Mouse (Mus musculus): ENCODE measurements at regions not wholly inside any gene's neighbourhood (a gene's known extent, or its start where the extent isn't known, plus 50 kb on each side); places are given as distances from the start of the nearest gene placed in this dataset.

DNA sequence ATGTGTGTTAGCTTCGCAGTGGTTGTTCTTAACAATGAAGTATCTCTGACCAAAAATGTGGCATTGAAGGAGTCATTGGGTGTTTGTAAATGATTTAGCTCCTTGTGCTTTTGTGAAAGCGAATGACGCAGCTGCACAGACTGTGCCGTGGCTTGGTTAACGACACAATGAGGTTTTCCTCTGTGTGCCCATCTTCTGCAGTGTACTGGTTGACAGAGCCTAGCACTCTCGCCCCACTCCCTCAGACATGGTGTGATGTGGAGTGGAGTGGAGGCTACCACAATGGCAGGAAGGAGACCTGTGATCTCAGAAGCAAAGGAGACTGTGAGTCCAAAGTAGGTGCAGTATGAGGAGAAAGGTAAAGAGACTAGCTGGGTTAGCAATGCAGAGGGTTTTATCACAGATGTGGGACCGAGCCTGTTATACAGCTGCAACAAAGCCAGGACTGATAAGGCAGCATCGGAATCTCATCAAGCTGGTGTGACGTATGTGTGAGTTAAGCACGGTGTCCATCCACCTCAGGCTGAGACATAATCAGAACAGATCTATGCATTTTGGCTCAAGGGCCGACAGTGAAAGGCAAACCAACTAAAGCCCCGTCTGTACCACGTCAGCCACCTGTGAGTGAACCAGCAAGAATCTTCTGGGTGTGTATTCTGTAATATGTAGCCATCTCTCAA is 596.5 kb upstream of the Stxbp6 start:
- DNase-seq (ENCODE audit: low read depth, low spot score): no peak
- Histone ChIP-seq H3K79me2 (ENCODE audit: control insufficient read depth, insufficient read depth, low read length, poor library complexity) (no peaks in the 10 kb centered on the region), H3K4me1 (ENCODE audit: control insufficient read depth in 1 of 2, insufficient read depth in 2 of 2, low read length in 2 of 2) (no peaks in the 10 kb centered on the region), H3K9ac (ENCODE audit: control insufficient read depth, low read depth, low read length, poor library complexity, severe bottlenecking) (no peak overlapping the region), H3K4me3 (ENCODE audit: control insufficient read depth in 1 of 2, insufficient read depth in 1 of 2, low read depth in 2 of 2, low read length in 2 of 2) (no peak overlapping the region), H3K27me3 (ENCODE audit: control insufficient read depth in 1 of 2, insufficient read depth in 2 of 2, low read length in 2 of 2) (no peaks in the 10 kb centered on the region), H3K36me3 (ENCODE audit: control insufficient read depth in 1 of 2, insufficient read depth in 2 of 2, low read length in 2 of 2) (no peaks in the 10 kb centered on the region; a peak in 1 of 4 replicates), H3K9me3 (replicated peaks; ENCODE audit: insufficient read depth, low read length) (no peaks in the 10 kb centered on the region), H3K27ac (ENCODE audit: control insufficient read depth, low read depth, low read length) (no peak overlapping the region)
- no peak for TF ChIP-seq RCOR1 (IDR thresholded peaks at IDR 0.05; ENCODE audit: low read depth, low read length)
- TF ChIP-seq EP300 (IDR thresholded peaks at IDR 0.05; ENCODE audit: low read depth in 1 of 2, low read length in 2 of 2): no peak

DNA sequence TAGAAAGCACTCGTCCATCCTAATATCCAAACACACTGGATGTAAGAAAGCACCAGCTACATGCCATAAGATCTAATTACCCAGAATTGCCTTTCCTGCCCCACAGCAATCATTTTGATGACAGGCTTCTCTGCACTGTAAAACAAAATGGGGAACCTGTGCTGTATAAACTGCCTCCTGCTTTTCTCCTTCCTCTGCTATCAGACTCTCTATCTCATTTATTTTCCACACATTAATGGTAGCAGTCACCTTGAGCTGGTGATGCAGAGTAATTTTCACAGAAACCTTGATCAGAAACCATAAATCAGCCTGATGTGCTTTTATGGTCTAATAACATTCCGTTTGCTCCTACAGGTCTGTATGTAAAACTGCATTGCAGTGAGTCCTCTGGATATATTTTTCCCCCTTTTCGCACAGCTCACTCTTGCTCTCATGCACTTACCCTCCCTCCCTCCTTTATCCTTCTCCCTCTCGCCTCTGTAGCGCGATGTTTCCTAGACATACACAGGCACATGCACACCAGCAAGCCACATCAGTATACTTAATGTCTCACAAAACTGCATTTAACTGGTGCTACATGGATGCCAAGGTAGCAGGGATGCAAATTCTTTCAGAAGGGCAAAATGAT is 595.9 kb upstream of the Stxbp6 start:
- no peak for TF ChIP-seq MYC (IDR thresholded peaks at IDR 0.05; ENCODE audit: low read depth, low read length)
- no peak for TF ChIP-seq TCF12 (IDR thresholded peaks at IDR 0.05; ENCODE audit: low read depth, low read length)
- no peak for TF ChIP-seq MEF2A (IDR thresholded peaks at IDR 0.05; ENCODE audit: extremely low read depth, insufficient replicate concordance, low read depth, low read length, poor library complexity, severe bottlenecking)
- no peak for TF ChIP-seq KAT2A (conservative IDR thresholded peaks at IDR 0.05; ENCODE audit: low read depth, low read length)
- TF ChIP-seq MYB (IDR thresholded peaks at IDR 0.05; ENCODE audit: low read depth, low read length): no peak
- no peak for TF ChIP-seq BHLHE40 (IDR thresholded peaks at IDR 0.05; ENCODE audit: borderline replicate concordance, low read depth, low read length)
- no peak for TF ChIP-seq TBP (IDR thresholded peaks at IDR 0.05; ENCODE audit: low read depth, low read length)
- no peak for TF ChIP-seq HCFC1 (IDR thresholded peaks at IDR 0.05; ENCODE audit: low read depth, low read length)
- TF ChIP-seq NRF1 (IDR thresholded peaks at IDR 0.05; ENCODE audit: insufficient read depth, low read depth, low read length, poor library complexity, severe bottlenecking): no peak
- no peak for TF ChIP-seq UBTF (IDR thresholded peaks at IDR 0.05; ENCODE audit: borderline replicate concordance, insufficient read depth, low read depth, low read length)
- TF ChIP-seq E2F4 (IDR thresholded peaks at IDR 0.05; ENCODE audit: borderline replicate concordance, low read depth, low read length): no peak
- TF ChIP-seq CTCF (IDR thresholded peaks at IDR 0.05 in 2 of 3, conservative IDR thresholded peaks at IDR 0.05 in 1 of 3; ENCODE audit: control insufficient read depth in 1 of 3, insufficient read depth in 1 of 3, low read depth in 2 of 3, low read length in 3 of 3, poor library complexity in 1 of 3, severe bottlenecking in 1 of 3): no peak
- no peak for TF ChIP-seq USF2 (IDR thresholded peaks at IDR 0.05; ENCODE audit: borderline replicate concordance in 1 of 2, insufficient read depth in 1 of 2, low read depth in 1 of 2, low read length in 2 of 2)
- no peak for TF ChIP-seq POLR2A (IDR thresholded peaks at IDR 0.05; ENCODE audit: control insufficient read depth in 1 of 2, insufficient read depth in 1 of 2, low read depth in 1 of 2, low read length in 2 of 2, poor library complexity in 1 of 2)
- no peak for TF ChIP-seq ZC3H11A (IDR thresholded peaks at IDR 0.05; ENCODE audit: low read depth, low read length)
- no peak for TF ChIP-seq TAL1 (IDR thresholded peaks at IDR 0.05; ENCODE audit: low read length)
- no peak for TF ChIP-seq ETS1 (IDR thresholded peaks at IDR 0.05; ENCODE audit: low read depth, low read length)
- no peak for TF ChIP-seq CHD1 (IDR thresholded peaks at IDR 0.05; ENCODE audit: low read depth, low read length)
- no peak for TF ChIP-seq POLR2AphosphoS2 (IDR thresholded peaks at IDR 0.05; ENCODE audit: low read length)
- no peak for TF ChIP-seq JUND (IDR thresholded peaks at IDR 0.05; ENCODE audit: low read depth, low read length)
- H3K27ac ChIP-seq (ENCODE audit: control insufficient read depth, low read depth, low read length): no peak overlapping the region
- no peaks in the 10 kb centered on the region for H3K27me3 ChIP-seq (ENCODE audit: control insufficient read depth in 1 of 2, insufficient read depth in 2 of 2, low read length in 2 of 2)
- H3K4me1 ChIP-seq (ENCODE audit: control insufficient read depth in 1 of 2, insufficient read depth in 2 of 2, low read length in 2 of 2): no peaks in the 10 kb centered on the region
- H3K9me3 ChIP-seq (replicated peaks; ENCODE audit: insufficient read depth, low read length): no peaks in the 10 kb centered on the region
- H3K36me3 ChIP-seq (ENCODE audit: control insufficient read depth in 1 of 2, insufficient read depth in 2 of 2, low read length in 2 of 2): no peaks in the 10 kb centered on the region; a peak in 1 of 4 replicates
- H3K4me3 ChIP-seq (ENCODE audit: control insufficient read depth in 1 of 2, insufficient read depth in 1 of 2, low read depth in 2 of 2, low read length in 2 of 2): no peak overlapping the region
- H3K79me2 ChIP-seq (ENCODE audit: control insufficient read depth, insufficient read depth, low read length, poor library complexity): no peaks in the 10 kb centered on the region
- H3K9ac ChIP-seq (ENCODE audit: control insufficient read depth, low read depth, low read length, poor library complexity, severe bottlenecking): no peak overlapping the region
- DNase-seq (ENCODE audit: low read depth, low spot score): no peak
